Mouse (Mus musculus) midbrain, embryonic 14.5 days (tissue): ENCODE measurements around the gene Gli3. TPM values are rescaled to one million over a fixed set of nuclear protein-coding genes. Genes with fewer than 3 reads are reported as not detected.

Experiments used
- ATAC-seq: fragments of 200-750 bp; cut with Nextera tagmentation; 2 replicates; pipeline ENCODE4 v1.8.0; 2017; ENCODE audit warnings: moderate number of reproducible peaks, moderate library complexity; ENCODE audit not compliant: low FRiP score, low TSS enrichment
- DNase-seq: peaks from one replicate; pipeline ENCODE4 v3.0.0-alpha.2; 2015
- H3K27ac ChIP-seq: fragments of 300-500 bp; sonication (generic); replicated peaks from 2 replicates; pipeline ENCODE4 v1.5.1; 2014; ENCODE audit warnings: mild to moderate bottlenecking, low read depth, low read length, moderate library complexity
- H3K27me3 ChIP-seq: fragments of 300-500 bp; sonication (generic); 2 replicates; pipeline ENCODE4 v1.6.1; 2014; ENCODE audit warnings: low read length, control low read depth, mixed read lengths; ENCODE audit not compliant: control insufficient read depth, insufficient read depth
- H3K36me3 ChIP-seq: fragments of 300-500 bp; sonication (generic); 2 replicates; pipeline ENCODE4 v1.6.1; 2014; ENCODE audit warnings: low read length, control low read depth; ENCODE audit not compliant: control insufficient read depth, insufficient read depth
- H3K4me1 ChIP-seq: fragments of 300-500 bp; sonication (generic); 2 replicates; pipeline ENCODE4 v1.6.1; 2014; ENCODE audit warnings: mild to moderate bottlenecking, antibody characterized with exemption, low read length, control low read depth; ENCODE audit not compliant: control insufficient read depth, insufficient read depth
- H3K4me2 ChIP-seq: fragments of 300-500 bp; sonication (generic); 2 replicates; pipeline ENCODE4 v1.6.1; 2014; ENCODE audit warnings: mild to moderate bottlenecking, low read length, moderate library complexity
- H3K4me3 ChIP-seq: fragments of 300-500 bp; sonication (generic); replicated peaks from 2 replicates; pipeline ENCODE4 v1.5.1; 2014; ENCODE audit warnings: low read depth, low read length
- H3K9ac ChIP-seq: fragments of 300-500 bp; sonication (generic); replicated peaks from 2 replicates; pipeline ENCODE4 v1.6.1; 2014; ENCODE audit warnings: mild to moderate bottlenecking, low read length, moderate library complexity
- H3K9me3 ChIP-seq: fragments of 300-500 bp; sonication (generic); 2 replicates; pipeline ENCODE4 v1.6.1; 2016; ENCODE audit warnings: low read length, control low read depth, mixed read lengths; ENCODE audit not compliant: control insufficient read depth
- WGBS: fragments of 180-500 bp; shearing (Covaris S2); extraction: QIAGEN DNeasy Blood & Tissue Kit; methylation state at CpG from one replicate; pipeline ENCODE4 v1.1.7; 2014; 5-methylcytosine and 5-hydroxymethylcytosine counted together
- polyA plus RNA-seq: library from polyadenylated mRNA; unstranded; fragments of >200 nt; fragmentation: Nextera tagmentation; extraction: Ambion mirVana; gene quantifications from 2 replicates; pipeline ENCODE4 v1.2.1, GENCODE M21; 2014

Gli3 gene
- polyA plus RNA-seq, 1 experiment from 2014 or later = 14.1 TPM

GRCm38 (mm10) chr13:15550027-15550602 lies 87.1 kb downstream of the Gli3 start:
- no peaks in the 10 kb centered on the region for H3K9me3 ChIP-seq
- ATAC-seq (no peak), DNase-seq (no peak)
- no peak overlapping the region for H3K9ac ChIP-seq
- WGBS = 52% methylated on average over 8 of the region's 8 CpGs
- H3K4me3 ChIP-seq = no peak overlapping the region
- no peak overlapping the region for H3K4me2 ChIP-seq
- H3K27ac ChIP-seq = no peak overlapping the region
- H3K27me3 ChIP-seq = no peaks in the 10 kb centered on the region
- no peaks in the 10 kb centered on the region for H3K36me3 ChIP-seq
- H3K4me1 ChIP-seq = peaks cover 24% of the 10 kb centered on the region

- H3K4me1 ChIP-seq = peaks cover 19% of the 10 kb centered on the region
- no peak for ATAC-seq
- no peak overlapping the region for H3K9ac ChIP-seq
- H3K27ac ChIP-seq = no peak overlapping the region
- 59% methylated on average over 6 of the region's 6 CpGs for WGBS
- H3K4me3 ChIP-seq = no peak overlapping the region
- no peaks in the 10 kb centered on the region for H3K36me3 ChIP-seq
- no peak for DNase-seq
- H3K4me2 ChIP-seq = no peak overlapping the region
- no peaks in the 10 kb centered on the region for H3K9me3 ChIP-seq
- no peaks in the 10 kb centered on the region for H3K27me3 ChIP-seq
Observed at GRCm38 (mm10) chr13:15550731-15551130, 87.7 kb downstream of the Gli3 start.

- H3K27me3 ChIP-seq = no peaks in the 10 kb centered on the region
- 88% methylated on average over 3 of the region's 3 CpGs for WGBS
Observed at GRCm38 (mm10) chr13:15552009-15552408, 89.0 kb downstream of the Gli3 start.

GRCm38 (mm10) chr13:15556646-15557098 lies 93.6 kb downstream of the Gli3 start:
- Histone ChIP-seq H3K4me2 (no peak overlapping the region), H3K27me3 (no peaks in the 10 kb centered on the region), H3K9me3 (no peaks in the 10 kb centered on the region), H3K4me3 (no peak overlapping the region), H3K36me3 (no peaks in the 10 kb centered on the region), H3K27ac (peak overlapping the region; percentile 26; the same call in 1 of the 2 replicates), H3K4me1 (peaks cover 15% of the 10 kb centered on the region; the same call in 1 of the 2 replicates), H3K9ac (no peak overlapping the region)
- 2% methylated on average over 2 of the region's 2 CpGs for WGBS
- DNase-seq (peak; percentile 55), ATAC-seq (peak; percentile 62)

More at GRCm38 (mm10) chr13:15552009-15552408, 89.0 kb downstream of the Gli3 start:
- no peaks in the 10 kb centered on the region for H3K9me3 ChIP-seq
- no peak overlapping the region for H3K4me2 ChIP-seq
- no peak for ATAC-seq
- H3K36me3 ChIP-seq = no peaks in the 10 kb centered on the region
- DNase-seq = no peak
- no peak overlapping the region for H3K27ac ChIP-seq
- H3K4me1 ChIP-seq = peaks cover 25% of the 10 kb centered on the region
- H3K9ac ChIP-seq = no peak overlapping the region
- no peak overlapping the region for H3K4me3 ChIP-seq

- peaks cover 5% of the 10 kb centered on the region; the same call in 1 of the 2 replicates for H3K4me1 ChIP-seq
Observed at GRCm38 (mm10) chr13:15561441-15561840, 98.4 kb downstream of the Gli3 start.

GRCm38 (mm10) chr13:15570908-15571568 lies 108.0 kb downstream of the Gli3 start:
- Histone ChIP-seq H3K9ac (0 out of 2 replicates have a peak overlapping the region, but pooled peaks have one; percentile 37), H3K36me3 (no peaks in the 10 kb centered on the region), H3K27ac (peak overlapping the region; percentile 68), H3K4me1 (peaks cover 13% of the 10 kb centered on the region; the same call in 1 of the 2 replicates), H3K9me3 (no peaks in the 10 kb centered on the region), H3K27me3 (no peaks in the 10 kb centered on the region), H3K4me3 (peak overlapping the region; percentile 23), H3K4me2 (peak overlapping the region; percentile 51)
- DNase-seq = peak; percentile 69
- 10% methylated on average over 15 of the region's 15 CpGs for WGBS
- peak; percentile 62 for ATAC-seq

More at GRCm38 (mm10) chr13:15561441-15561840, 98.4 kb downstream of the Gli3 start:
- Histone ChIP-seq H3K9me3 (no peaks in the 10 kb centered on the region), H3K4me2 (no peak overlapping the region), H3K27ac (no peak overlapping the region), H3K36me3 (no peaks in the 10 kb centered on the region), H3K4me3 (no peak overlapping the region), H3K9ac (no peak overlapping the region), H3K27me3 (no peaks in the 10 kb centered on the region)
- ATAC-seq (no peak), DNase-seq (no peak)
- 92% methylated on average over 3 of the region's 3 CpGs for WGBS

GRCm38 (mm10) chr13:15577133-15577917 lies 114.3 kb downstream of the Gli3 start:
- Histone ChIP-seq H3K9me3 (no peaks in the 10 kb centered on the region), H3K27ac (peak overlapping the region; percentile 63), H3K9ac (no peak overlapping the region), H3K27me3 (no peaks in the 10 kb centered on the region), H3K36me3 (no peaks in the 10 kb centered on the region), H3K4me1 (peaks cover 13% of the 10 kb centered on the region; the same call in 1 of the 2 replicates), H3K4me2 (no peak overlapping the region), H3K4me3 (no peak overlapping the region)
- no peak for ATAC-seq
- peak; percentile 53 for DNase-seq
- 52% methylated on average over 8 of the region's 8 CpGs for WGBS

- Histone ChIP-seq H3K27ac (no peak overlapping the region), H3K9ac (no peak overlapping the region), H3K4me2 (no peak overlapping the region), H3K9me3 (no peaks in the 10 kb centered on the region), H3K27me3 (no peaks in the 10 kb centered on the region), H3K36me3 (no peaks in the 10 kb centered on the region), H3K4me3 (no peak overlapping the region), H3K4me1 (peaks cover 13% of the 10 kb centered on the region; the same call in 1 of the 2 replicates)
- no peak for ATAC-seq
- DNase-seq = no peak
- 73% methylated on average over 5 of the region's 5 CpGs for WGBS
Observed at GRCm38 (mm10) chr13:15580458-15580857, 117.4 kb downstream of the Gli3 start.
